Mouse (Mus musculus) ES-E14 (cell line): ENCODE results near the gene Dlg2. TPM values are rescaled to one million over a fixed set of nuclear protein-coding genes. Genes with fewer than 3 reads are reported as not detected.

Experiments
- DNase-seq: peaks from one replicate; pipeline ENCODE4 v3.0.0-alpha.2; 2013; ENCODE audit warnings: low read depth, low spot score
- H3K27ac ChIP-seq: 2 replicates; pipeline ENCODE4 v1.5.1; 2012; ENCODE audit warnings: low read depth, mild to moderate bottlenecking, low read length, moderate library complexity, mixed read lengths; ENCODE audit not compliant: poor library complexity, insufficient read depth, severe bottlenecking
- H3K36me3 ChIP-seq: 2 replicates; pipeline ENCODE4 v1.6.1; 2012; ENCODE audit warnings: mild to moderate bottlenecking, low read length, moderate library complexity, mixed read lengths; ENCODE audit not compliant: control insufficient read depth, poor library complexity, insufficient read depth, severe bottlenecking
- H3K4me1 ChIP-seq, 2 experiments: fragments of 150-350 bp in 1 of 2; sonication (generic) in 1 of 2; 2 replicates each; pipeline ENCODE4 v1.6.1; 2012; ENCODE audit warnings: low read length in 2 of 2, mild to moderate bottlenecking in 1 of 2, mixed read lengths in 1 of 2; ENCODE audit not compliant: control insufficient read depth in 2 of 2, insufficient read depth in 2 of 2, poor library complexity in 1 of 2
- H3K4me3 ChIP-seq, 2 experiments: fragments of 150-350 bp in 1 of 2; sonication (generic) in 1 of 2; 2 replicates each; pipeline ENCODE4 v1.5.1; 2012; ENCODE audit warnings: low read length in 2 of 2, low read depth in 1 of 2, mild to moderate bottlenecking in 1 of 2, mixed read lengths in 1 of 2; ENCODE audit not compliant: insufficient read depth in 1 of 2, poor library complexity in 1 of 2, severe bottlenecking in 1 of 2
- H3K9ac ChIP-seq: 2 replicates; pipeline ENCODE4 v1.6.1; 2012; ENCODE audit warnings: low read depth, mild to moderate bottlenecking, low read length, mixed read lengths; ENCODE audit not compliant: poor library complexity, insufficient read depth, severe bottlenecking
- H3K9me3 ChIP-seq: fragments of 150-350 bp; sonication (generic); 2 replicates; pipeline ENCODE4 v1.6.1; 2012; ENCODE audit warnings: low read depth, mild to moderate bottlenecking, low read length; ENCODE audit not compliant: control insufficient read depth, insufficient read depth
- CHD2 ChIP-seq: IDR thresholded peaks from 2 replicates; pipeline ENCODE4 v1.6.1; 2014; ENCODE audit warnings: mild to moderate bottlenecking, low read depth, low read length, inconsistent platforms
- HCFC1 ChIP-seq: IDR thresholded peaks from 2 replicates; pipeline ENCODE4 v1.6.1; 2012; ENCODE audit warnings: low read length, inconsistent platforms, borderline replicate concordance; ENCODE audit not compliant: insufficient read depth
- MAFK ChIP-seq: IDR thresholded peaks from 2 replicates; pipeline ENCODE4 v1.6.1; 2014; ENCODE audit warnings: mild to moderate bottlenecking, low read depth, low read length, inconsistent platforms; ENCODE audit not compliant: insufficient read depth
- ZC3H11A ChIP-seq: IDR thresholded peaks from 2 replicates; pipeline ENCODE4 v1.6.1; 2012; ENCODE audit warnings: low read depth, mild to moderate bottlenecking, inconsistent platforms, low read length, borderline replicate concordance
- ZNF384 ChIP-seq: IDR thresholded peaks from 2 replicates; pipeline ENCODE4 v1.6.1; 2012; ENCODE audit warnings: low read depth, low read length, inconsistent platforms
- in situ Hi-C, 2 experiments: fragments of 600-800 bp; cut with MboI; formaldehyde crosslinking; loops; one replicate each; pipeline ENCODE4 v1.15.1; 2025; ENCODE audit warnings: low sequenced_read_pairs in 2 of 2, inconsistent platforms in 1 of 2; ENCODE audit not compliant: unreplicated experiment in 2 of 2
- total RNA-seq: library from RNA; depleted of rRNA; stranded (reverse); fragments of 300-350 nt; gene quantifications from 2 replicates; pipeline ENCODE4 v1.2.3, GENCODE M21; 2012

The Dlg2 gene
- total RNA-seq, 1 experiment: 0.13 TPM

GRCm38 (mm10) chr7:91543286-91543650 is 1066.8 kb downstream of the Dlg2 start:
- Histone ChIP-seq H3K27ac (no peak overlapping the region), H3K4me3 (no peak overlapping the region), H3K9ac (no peak overlapping the region), H3K4me1 (peaks cover 0 to 3% of the 10 kb centered on the region in 2 experiments; a peak in 1 of 4 replicates), H3K9me3 (no peaks in the 10 kb centered on the region), H3K36me3 (no peaks in the 10 kb centered on the region)
- TF ChIP-seq ZNF384: no peak
- no peak for TF ChIP-seq ZC3H11A
- TF ChIP-seq HCFC1: no peak
- TF ChIP-seq CHD2: no peak
- no peak for DNase-seq
- in situ Hi-C loops: no loop called here

- Histone ChIP-seq H3K9me3 (no peaks in the 10 kb centered on the region), H3K9ac (no peak overlapping the region), H3K4me1 (peaks cover 0 to 3% of the 10 kb centered on the region in 2 experiments; a peak in 1 of 4 replicates), H3K36me3 (no peaks in the 10 kb centered on the region), H3K27ac (no peak overlapping the region), H3K4me3 (no peak overlapping the region)
- TF ChIP-seq ZC3H11A: no peak
- TF ChIP-seq MAFK: no peak
- no peak for TF ChIP-seq ZNF384
- TF ChIP-seq HCFC1: no peak
- DNase-seq: no peak
- in situ Hi-C loops: no loop called here
Measured at GRCm38 (mm10) chr7:91544600-91544999, 1068.1 kb downstream of the Dlg2 start.

- Histone ChIP-seq H3K9me3 (no peaks in the 10 kb centered on the region), H3K4me3 (no peak overlapping the region), H3K27ac (no peak overlapping the region), H3K36me3 (no peaks in the 10 kb centered on the region), H3K4me1 (no peaks in the 10 kb centered on the region), H3K9ac (no peak overlapping the region)
- TF ChIP-seq MAFK (no peak), CHD2 (no peak), HCFC1 (no peak), ZC3H11A (no peak), ZNF384 (no peak)
- DNase-seq: no peak
- in situ Hi-C loops: no loop called here
Measured at GRCm38 (mm10) chr7:91548796-91549195, 1072.3 kb downstream of the Dlg2 start.

- TF ChIP-seq HCFC1 (no peak), CHD2 (no peak), MAFK (no peak), ZNF384 (no peak)
- Histone ChIP-seq H3K36me3 (no peaks in the 10 kb centered on the region), H3K27ac (no peak overlapping the region), H3K4me3 (no peak overlapping the region), H3K4me1 (no peaks in the 10 kb centered on the region), H3K9ac (no peak overlapping the region), H3K9me3 (no peaks in the 10 kb centered on the region)
- in situ Hi-C loops: no loop called here
- DNase-seq: no peak
Measured at GRCm38 (mm10) chr7:91557582-91557981, 1081.1 kb downstream of the Dlg2 start.

- H3K4me1 ChIP-seq: no peaks in the 10 kb centered on the region
Measured at GRCm38 (mm10) chr7:91567423-91567822, 1091.0 kb downstream of the Dlg2 start.

More at GRCm38 (mm10) chr7:91567423-91567822, 1091.0 kb downstream of the Dlg2 start:
- Histone ChIP-seq H3K4me3 (no peak overlapping the region), H3K36me3 (no peaks in the 10 kb centered on the region), H3K9ac (no peak overlapping the region), H3K27ac (no peak overlapping the region), H3K9me3 (no peaks in the 10 kb centered on the region)
- no peak for DNase-seq
- in situ Hi-C loops: no loop called here
- no peak for TF ChIP-seq ZC3H11A
- no peak for TF ChIP-seq ZNF384
- TF ChIP-seq HCFC1: no peak
- TF ChIP-seq CHD2: no peak
- TF ChIP-seq MAFK: no peak
